Mouse (Mus musculus) forebrain, postnatal 0 days (tissue): ENCODE measurements around the gene Klhl22. TPM values are rescaled to one million over a fixed set of nuclear protein-coding genes. Genes with fewer than 3 reads are reported as not detected.

Source experiments
- ATAC-seq: fragments of 200-750 bp; cut with Nextera tagmentation; 2 replicates; pipeline ENCODE4 v1.8.0; 2017; ENCODE audit warnings: mild to moderate bottlenecking, moderate library complexity
- DNase-seq: peaks from one replicate; pipeline ENCODE4 v3.0.0-alpha.2; 2015
- H3K27ac ChIP-seq: fragments of 300-500 bp; sonication (generic); 2 replicates; pipeline ENCODE4 v1.5.1; 2014; ENCODE audit warnings: low read depth, mild to moderate bottlenecking, antibody characterized with exemption, low read length, moderate library complexity, mixed read lengths
- H3K27me3 ChIP-seq: fragments of 300-500 bp; sonication (generic); 2 replicates; pipeline ENCODE4 v1.6.1; 2014; ENCODE audit warnings: mild to moderate bottlenecking, low read length, mixed read lengths; ENCODE audit not compliant: insufficient read depth
- H3K36me3 ChIP-seq: fragments of 300-500 bp; sonication (generic); 2 replicates; pipeline ENCODE4 v1.6.1; 2014; ENCODE audit warnings: mild to moderate bottlenecking, moderate library complexity; ENCODE audit not compliant: insufficient read depth
- H3K4me1 ChIP-seq: fragments of 300-500 bp; sonication (generic); 2 replicates; pipeline ENCODE4 v1.6.1; 2014; ENCODE audit warnings: antibody characterized with exemption; ENCODE audit not compliant: insufficient read depth
- H3K4me2 ChIP-seq: fragments of 300-500 bp; sonication (generic); 2 replicates; pipeline ENCODE4 v1.6.1; 2014; ENCODE audit warnings: low read depth, mild to moderate bottlenecking, moderate library complexity
- H3K4me3 ChIP-seq: fragments of 300-500 bp; sonication (generic); 2 replicates; pipeline ENCODE4 v1.5.1; 2014; ENCODE audit warnings: low read depth, low read length, mixed read lengths
- H3K9ac ChIP-seq: fragments of 300-500 bp; sonication (generic); 2 replicates; pipeline ENCODE4 v1.6.1; 2014; ENCODE audit warnings: mild to moderate bottlenecking
- H3K9me3 ChIP-seq: fragments of 300-500 bp; sonication (generic); 2 replicates; pipeline ENCODE4 v1.6.1; 2016; ENCODE audit warnings: low read length
- CTCF ChIP-seq: sonication (generic); IDR thresholded peaks from 2 replicates; pipeline ENCODE4 v1.5.1; 2016; ENCODE audit warnings: antibody characterized with exemption, control low read depth, low read depth
- WGBS: fragments of 180-500 bp; shearing (Covaris S2); extraction: QIAGEN DNeasy Blood & Tissue Kit; methylation state at CpG from one replicate; pipeline ENCODE4 v1.1.7; 2014; 5-methylcytosine and 5-hydroxymethylcytosine counted together
- polyA plus RNA-seq: library from polyadenylated mRNA; unstranded; fragments of >200 nt; fragmentation: Nextera tagmentation; extraction: Ambion mirVana; gene quantifications from 2 replicates; pipeline ENCODE4 v1.2.1, GENCODE M21; 2015
- total RNA-seq: library from RNA; depleted of rRNA; stranded (reverse); fragments of >200 nt; gene quantifications from 2 replicates; pipeline ENCODE4 v1.2.3, GENCODE M21; 2014

The Klhl22 gene
- total and polyA plus RNA-seq, 2 experiments from 2014 or later = 73.8 to 162 TPM

DNA sequence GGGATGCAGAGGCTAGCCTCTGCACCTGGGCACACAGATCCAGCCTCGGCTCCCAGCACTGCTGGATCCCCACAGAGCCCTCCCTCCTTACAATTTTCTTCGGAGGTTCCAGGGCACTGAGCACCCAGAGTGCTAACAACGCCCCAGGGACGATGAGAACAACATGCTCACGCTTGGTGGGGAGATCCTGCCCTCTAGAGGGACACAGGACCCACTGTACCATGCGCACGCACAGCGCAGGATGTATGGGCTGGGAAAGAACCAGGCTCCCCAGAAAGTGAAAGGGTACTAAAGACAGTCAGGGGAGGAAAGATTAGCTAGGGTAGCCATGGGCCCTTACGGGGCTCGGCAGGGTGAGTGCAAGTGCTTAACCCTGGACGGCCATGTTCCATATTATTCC, 72.4 kb downstream of the Klhl22 start:
- Histone ChIP-seq H3K36me3 (no peaks in the 10 kb centered on the region), H3K4me2 (no peak overlapping the region), H3K27ac (no peak overlapping the region), H3K4me1 (no peaks in the 10 kb centered on the region), H3K9ac (no peak overlapping the region), H3K4me3 (no peak overlapping the region), H3K9me3 (no peaks in the 10 kb centered on the region), H3K27me3 (peaks cover 32% of the 10 kb centered on the region)
- peak; percentile 59 for TF ChIP-seq CTCF
- DNase-seq (peak; percentile 42), ATAC-seq (peak; percentile 16; the same call in 1 of the 2 replicates)
- WGBS = 10% methylated on average over 11 of the region's 11 CpGs

GRCm38 (mm10) chr16:17832821-17833220, 73.4 kb downstream of the Klhl22 start, which contains the start of gene B830017H08Rik:
TSS of gene B830017H08Rik (plus strand) at chr16:17833121.
- ATAC-seq (no peak), DNase-seq (no peak)
- no peak for TF ChIP-seq CTCF
- H3K4me1 ChIP-seq = no peaks in the 10 kb centered on the region
- H3K9me3 ChIP-seq = no peaks in the 10 kb centered on the region
- peak within 1 kb of the TSS; percentile 87 for H3K4me2 ChIP-seq
- H3K36me3 ChIP-seq = no peaks in the 10 kb centered on the region
- peak within 1 kb of the TSS; percentile 85 for H3K27ac ChIP-seq
- H3K27me3 ChIP-seq = peaks cover 32% of the 10 kb centered on the region
- 19% methylated on average over 7 of the region's 7 CpGs for WGBS
- peak within 1 kb of the TSS; percentile 80 for H3K9ac ChIP-seq
- H3K4me3 ChIP-seq = peak within 1 kb of the TSS; percentile 72

DNA sequence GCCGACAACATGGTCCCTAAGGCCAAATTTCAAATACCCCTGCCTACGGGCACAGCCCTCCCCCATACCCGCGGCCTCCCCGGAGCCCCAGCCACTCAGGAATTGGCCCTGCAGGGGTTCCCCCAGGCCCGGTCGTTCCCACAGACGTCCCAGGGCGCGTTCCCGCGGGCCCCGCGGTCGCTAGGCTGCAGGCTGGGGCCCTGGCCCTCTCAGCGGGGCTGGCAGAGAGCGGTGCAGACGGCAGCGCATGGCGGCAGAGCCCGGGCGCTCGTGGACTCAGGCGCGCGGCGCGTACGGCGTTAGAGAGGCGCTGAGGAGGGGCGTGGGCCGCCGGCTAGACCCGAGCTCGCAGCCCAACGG, 73.9 kb downstream of the Klhl22 start:
- no peak for TF ChIP-seq CTCF
- Histone ChIP-seq H3K4me1 (no peaks in the 10 kb centered on the region), H3K27ac (peak overlapping the region; percentile 85), H3K36me3 (no peaks in the 10 kb centered on the region), H3K4me3 (peak overlapping the region; percentile 72), H3K27me3 (peaks cover 32% of the 10 kb centered on the region), H3K9me3 (no peaks in the 10 kb centered on the region), H3K4me2 (peak overlapping the region; percentile 87), H3K9ac (peak overlapping the region; percentile 80)
- DNase-seq (peak; percentile 76), ATAC-seq (peak; percentile 82)
- WGBS = under 1% methylated on average over 37 of the region's 37 CpGs

DNA sequence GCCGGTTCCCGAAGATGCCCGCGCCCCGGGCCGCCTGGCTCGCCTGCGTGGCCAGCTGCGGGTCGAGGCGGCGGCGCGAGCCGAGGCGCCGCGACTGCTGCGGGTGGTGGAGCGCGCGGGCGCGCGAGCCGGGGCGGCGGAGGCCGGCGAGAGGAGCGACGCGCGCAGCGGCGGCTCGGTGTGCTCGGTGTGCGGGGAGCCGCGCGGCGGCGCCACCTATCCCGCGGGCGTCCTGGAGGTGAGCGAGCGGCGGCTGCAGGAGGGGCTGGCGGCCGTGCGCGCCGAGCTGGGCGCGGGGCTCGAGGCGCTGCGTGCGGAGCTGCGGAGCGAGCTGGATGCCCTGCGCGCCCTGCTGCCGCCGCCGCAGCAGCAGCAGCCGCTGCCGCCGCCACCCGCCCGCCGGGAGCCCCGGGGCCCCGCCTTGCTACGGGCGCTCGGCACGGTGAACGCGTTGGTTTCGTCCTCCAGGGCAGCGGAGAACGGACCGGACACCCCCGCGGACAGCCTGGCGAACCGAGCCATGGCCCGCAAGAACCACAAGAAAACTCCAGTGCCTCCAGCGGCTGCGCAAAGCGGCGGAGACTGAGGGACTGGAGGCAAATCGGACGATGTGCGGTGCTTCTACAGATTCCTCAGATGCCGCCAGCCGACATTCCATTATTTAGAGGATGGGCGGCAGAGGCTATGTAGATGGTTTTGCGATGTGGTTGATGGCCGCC, 74.4 kb downstream of the Klhl22 start:
- H3K27ac ChIP-seq = peak overlapping the region; percentile 85
- peak overlapping the region; percentile 72 for H3K4me3 ChIP-seq
- TF ChIP-seq CTCF = peak; percentile 28; the same call in 1 of the 2 replicates
- 1% methylated on average over 97 of the region's 103 CpGs for WGBS
- no peaks in the 10 kb centered on the region for H3K9me3 ChIP-seq
- ATAC-seq = peak; percentile 85
- H3K9ac ChIP-seq = peak overlapping the region; percentile 80
- peak overlapping the region; percentile 87 for H3K4me2 ChIP-seq
- H3K36me3 ChIP-seq = no peaks in the 10 kb centered on the region
- DNase-seq = peak; percentile 71
- H3K27me3 ChIP-seq = peaks cover 32% of the 10 kb centered on the region
- no peaks in the 10 kb centered on the region for H3K4me1 ChIP-seq

DNA sequence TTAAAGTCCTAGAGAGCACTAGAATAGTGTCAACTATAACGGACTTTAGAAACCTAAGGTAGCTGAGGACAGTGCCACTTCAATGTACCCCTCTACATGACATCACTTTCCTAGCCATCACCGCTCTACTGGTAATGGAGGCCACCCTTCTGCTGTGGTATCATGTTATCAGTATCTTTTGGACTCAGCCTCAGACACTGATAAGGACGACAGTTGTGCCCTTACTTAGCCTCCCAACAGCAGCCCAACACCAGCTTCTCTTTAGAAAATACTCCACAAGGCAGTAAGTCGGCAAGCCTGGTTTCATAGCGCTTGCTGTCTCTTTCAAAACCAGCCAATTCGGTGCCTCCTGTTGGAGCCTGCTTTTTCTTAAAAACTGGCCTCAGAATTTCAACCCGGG, 75.1 kb downstream of the Klhl22 start:
- 45% methylated on average over 7 of the region's 7 CpGs for WGBS
- ATAC-seq = 0 out of 2 replicates have a peak, but pooled peaks have one; percentile 0
- no peaks in the 10 kb centered on the region for H3K36me3 ChIP-seq

DNA sequence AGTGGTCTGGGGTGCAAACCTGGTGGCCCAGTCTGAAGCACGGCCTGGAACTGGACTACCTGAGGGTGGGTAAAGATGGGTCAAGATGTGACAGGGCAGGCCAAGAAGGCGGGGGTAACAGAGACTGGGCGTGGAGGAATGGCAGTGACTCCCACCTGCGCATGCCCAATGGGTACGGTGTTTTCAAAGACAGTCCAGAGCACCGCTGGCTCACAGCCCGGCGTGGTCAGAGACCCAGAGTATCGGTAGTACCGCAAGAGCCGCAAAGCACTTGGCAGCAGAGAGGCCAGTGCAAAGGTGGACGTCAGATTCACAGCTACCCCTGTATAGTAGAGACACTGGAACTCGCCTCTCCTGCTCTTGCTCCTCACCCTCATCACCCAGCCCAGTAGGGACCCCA, 76.1 kb downstream of the Klhl22 start:
- Histone ChIP-seq H3K4me3 (no peak overlapping the region), H3K4me2 (no peak overlapping the region), H3K9ac (no peak overlapping the region), H3K4me1 (no peaks in the 10 kb centered on the region), H3K9me3 (no peaks in the 10 kb centered on the region), H3K36me3 (peaks cover 5% of the 10 kb centered on the region; the same call in 1 of the 2 replicates), H3K27me3 (peaks cover 32% of the 10 kb centered on the region), H3K27ac (no peak overlapping the region)
- 39% methylated on average over 13 of the region's 13 CpGs for WGBS
- ATAC-seq (no peak), DNase-seq (no peak)
- no peak for TF ChIP-seq CTCF

More for the DNA sequence above, 75.1 kb downstream of the Klhl22 start:
- peak overlapping the region; percentile 72 for H3K4me3 ChIP-seq
- peak overlapping the region; percentile 80 for H3K9ac ChIP-seq
- H3K27me3 ChIP-seq = peaks cover 32% of the 10 kb centered on the region
- H3K4me2 ChIP-seq = peak overlapping the region; percentile 87
- DNase-seq = no peak
- H3K27ac ChIP-seq = peak overlapping the region; percentile 85
- no peak for TF ChIP-seq CTCF
- no peaks in the 10 kb centered on the region for H3K9me3 ChIP-seq
- H3K4me1 ChIP-seq = no peaks in the 10 kb centered on the region

GRCm38 (mm10) chr16:17838051-17838450, 78.6 kb downstream of the Klhl22 start, which contains the start of gene Car15:
TSS of gene Car15 (minus strand) at chr16:17838364.
- TF ChIP-seq CTCF = no peak
- H3K27me3 ChIP-seq = peaks cover 12% of the 10 kb centered on the region; the same call in 1 of the 2 replicates
- H3K4me3 ChIP-seq = no peak within 1 kb of the TSS
- no peak within 1 kb of the TSS for H3K4me2 ChIP-seq
- H3K4me1 ChIP-seq = no peaks in the 10 kb centered on the region
- no peak for ATAC-seq
- H3K9me3 ChIP-seq = no peaks in the 10 kb centered on the region
- no peak within 1 kb of the TSS for H3K9ac ChIP-seq
- H3K36me3 ChIP-seq = peaks cover 28% of the 10 kb centered on the region
- H3K27ac ChIP-seq = no peak within 1 kb of the TSS
- DNase-seq = no peak
- WGBS = 88% methylated on average over 6 of the region's 6 CpGs
